ENCODE assay signal across 17 mouse cellular contexts in genomic region chr11:43417201-43417600, GRCm38 (mm10). TPM values are rescaled to one million over a fixed set of nuclear protein-coding genes. Genes with fewer than 3 reads are reported as not detected.
DNase-seq lines count a peak whose midpoint lies in the region; ATAC-seq lines count a peak whose summit lies in the region.
"Had no signal": no experiment of that assay in that cellular context is flagged by ENCODE, and none has a peak within 500 bp of the region (broad histone marks: within the 10 kb centered on the region; RNA-seq: fewer than 3 reads in every experiment).

No protein-coding gene starts in this region.

- H3K4me3 ChIP-seq in neural tube, embryonic 12.5 days: no peak overlapping the region
- H3K4me3 ChIP-seq in midbrain, embryonic 11.5 days (ENCODE audit: low read depth, low read length): no peak overlapping the region
- H3K4me3 ChIP-seq: forebrain, embryonic 12.5 days; limb, embryonic 13.5 days had no signal

- peak; percentile 56; the same call in 1 of the 2 replicates for ATAC-seq in frontal cortex, adult (ENCODE audit: low TSS enrichment)
- ATAC-seq in neural tube, embryonic 12.5 days (ENCODE audit: low FRiP score, low read depth): peak; percentile 61
- ATAC-seq in midbrain, embryonic 11.5 days (ENCODE audit: low FRiP score): peak; percentile 71

- no peak for DNase-seq in frontal cortex, postnatal 36 days (ENCODE audit: low spot score in 2 of 2)
- DNase-seq in neural tube, embryonic 10.5 days (ENCODE audit: extremely low spot score, low spot score): no peak
- no peak for DNase-seq in midbrain, embryonic 11.5 days (ENCODE audit: low spot score, missing footprints)
- no peak for DNase-seq in ovary, postnatal 14 days (ENCODE audit: low spot score)
- DNase-seq in thymus, postnatal 10 days (ENCODE audit: low spot score in 2 of 2): no peak
- DNase-seq in cerebellum, adult 18-20 months: no peak
- DNase-seq: B cell, adult 2 months; cerebellum, postnatal 14 days; heart, postnatal 14 days; kidney, postnatal 25 days; lung, adult 18-20 months; thymus, postnatal 4 days had no signal

- no peaks in the 10 kb centered on the region for H3K36me3 ChIP-seq in neural tube, embryonic 12.5 days
- H3K36me3 ChIP-seq in midbrain, embryonic 11.5 days (ENCODE audit: control insufficient read depth, insufficient read depth, low read length): no peaks in the 10 kb centered on the region
- H3K36me3 ChIP-seq: forebrain, embryonic 12.5 days had no signal

- no peaks in the 10 kb centered on the region for H3K4me1 ChIP-seq in neural tube, embryonic 12.5 days
- peaks cover 6% of the 10 kb centered on the region; the same call in 1 of the 2 replicates for H3K4me1 ChIP-seq in midbrain, embryonic 11.5 days (ENCODE audit: control insufficient read depth, insufficient read depth, low read length)

- H3K4me2 ChIP-seq in neural tube, embryonic 12.5 days (replicated peaks): no peak overlapping the region
- H3K4me2 ChIP-seq in midbrain, embryonic 11.5 days: no peak overlapping the region
- H3K4me2 ChIP-seq: forebrain, embryonic 12.5 days; limb, embryonic 13.5 days had no signal

- no peak overlapping the region for H3K9ac ChIP-seq in neural tube, embryonic 12.5 days
- no peak overlapping the region for H3K9ac ChIP-seq in midbrain, embryonic 11.5 days (ENCODE audit: low read length)
- H3K9ac ChIP-seq: forebrain, embryonic 12.5 days; limb, embryonic 13.5 days had no signal

- WGBS in neural tube, embryonic 12.5 days: 46% methylated on average over 7 of the region's 7 CpGs
- WGBS in midbrain, embryonic 11.5 days: 35% methylated on average over 7 of the region's 7 CpGs

- no peaks in the 10 kb centered on the region for H3K27me3 ChIP-seq in neural tube, embryonic 12.5 days (replicated peaks)
- H3K27me3 ChIP-seq in midbrain, embryonic 11.5 days (ENCODE audit: control insufficient read depth, insufficient read depth, low read length): no peaks in the 10 kb centered on the region
- H3K27me3 ChIP-seq: forebrain, embryonic 12.5 days; limb, embryonic 13.5 days had no signal

- H3K9me3 ChIP-seq in neural tube, embryonic 12.5 days: no peaks in the 10 kb centered on the region
- H3K9me3 ChIP-seq in midbrain, embryonic 11.5 days (ENCODE audit: control insufficient read depth, low read length): no peaks in the 10 kb centered on the region
- H3K9me3 ChIP-seq: forebrain, embryonic 12.5 days; limb, embryonic 13.5 days had no signal

- no peak overlapping the region for H3K27ac ChIP-seq in neural tube, embryonic 12.5 days
- H3K27ac ChIP-seq in midbrain, embryonic 11.5 days (ENCODE audit: low read depth, low read length): no peak overlapping the region
- H3K27ac ChIP-seq: forebrain, embryonic 12.5 days; limb, embryonic 13.5 days; stomach, postnatal 0 days had no signal

RNA-seq across cellular contexts. Expression of gene Pttg1, which starts 8.8 kb away (rescaled TPM):
- polyA plus RNA-seq in neural tube, embryonic 12.5 days (2016; fragmentation: Nextera tagmentation; extraction: Ambion mirVana): 64.0 and 65.7 TPM in 2 replicates
- polyA plus RNA-seq in midbrain, embryonic 11.5 days (2014; fragmentation: Nextera tagmentation; extraction: Ambion mirVana): 89.0 and 97.1 TPM in 2 replicates

RNA-seq across cellular contexts. Expression of gene Slu7, which starts 16.3 kb away (rescaled TPM):
- 66.7 and 67.8 TPM in 2 replicates for polyA plus RNA-seq in neural tube, embryonic 12.5 days (2016; fragmentation: Nextera tagmentation; extraction: Ambion mirVana)
- polyA plus RNA-seq in midbrain, embryonic 11.5 days (2014; fragmentation: Nextera tagmentation; extraction: Ambion mirVana): 71.6 and 76.7 TPM in 2 replicates

RNA-seq across cellular contexts. Expression of gene C1qtnf2, which starts 56.9 kb away (rescaled TPM):
- polyA plus RNA-seq in neural tube, embryonic 12.5 days (2016; fragmentation: Nextera tagmentation; extraction: Ambion mirVana): 5.6 and 6.3 TPM in 2 replicates
- polyA plus RNA-seq in midbrain, embryonic 11.5 days (2014; fragmentation: Nextera tagmentation; extraction: Ambion mirVana): 2.7 and 3.1 TPM in 2 replicates
